Mouse (Mus musculus): ENCODE data around the gene Larp4b.
A peak's percentile ranks its signal among the peaks of the same experiment; 100 is the strongest.
"Not testable (repeated sequence)": the region's sequence is repeated elsewhere in the genome, so short reads cannot be mapped to it uniquely, and the experiment has no call there.

The Larp4b gene

DNA sequence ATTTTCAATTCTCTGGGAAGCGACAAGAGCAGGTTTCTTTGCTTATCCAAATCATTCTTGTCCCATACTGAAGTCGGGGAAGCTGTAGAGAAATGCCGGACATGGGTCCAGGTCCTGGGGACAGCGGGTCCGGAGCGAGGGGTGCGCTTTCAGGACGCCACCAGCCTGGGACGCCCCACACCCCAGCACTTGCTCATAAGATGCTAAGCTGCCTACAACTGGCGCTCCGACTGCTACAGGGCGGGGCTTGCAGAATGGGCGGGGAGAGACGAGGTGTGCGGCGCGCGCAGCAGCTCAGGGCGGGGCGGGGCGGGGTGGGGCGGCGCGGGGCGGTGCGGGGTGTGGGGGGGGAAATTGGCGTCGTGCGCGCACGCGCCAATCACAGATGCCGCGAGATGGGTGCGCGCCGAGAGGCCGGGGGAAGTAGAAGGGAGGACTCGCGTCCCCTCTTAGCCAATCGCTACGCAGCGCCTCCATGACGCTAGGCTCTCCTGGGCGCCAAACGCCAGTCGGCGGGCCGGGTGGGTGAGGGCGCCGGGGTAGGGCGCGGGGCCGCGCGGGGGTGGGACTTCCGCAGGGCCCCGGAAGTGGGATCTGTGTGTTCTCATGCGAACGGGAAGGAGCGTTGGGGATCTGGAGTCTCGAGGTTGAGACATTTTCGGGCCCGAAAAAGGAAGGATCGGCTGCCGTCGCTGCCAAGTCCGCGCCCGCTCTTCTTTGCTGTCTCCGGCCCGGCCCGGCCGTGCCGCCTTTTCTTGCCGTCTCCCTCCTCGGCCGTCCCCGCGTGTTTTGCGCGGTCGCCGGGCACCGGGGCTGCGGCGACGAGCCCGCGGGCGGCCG is at the start of gene Larp4b:
Larp4b (plus strand) TSS at position 566 of the 840 bp plus-strand sequence.
- peak; percentile 97 to 98 for DNase-seq

DNA sequence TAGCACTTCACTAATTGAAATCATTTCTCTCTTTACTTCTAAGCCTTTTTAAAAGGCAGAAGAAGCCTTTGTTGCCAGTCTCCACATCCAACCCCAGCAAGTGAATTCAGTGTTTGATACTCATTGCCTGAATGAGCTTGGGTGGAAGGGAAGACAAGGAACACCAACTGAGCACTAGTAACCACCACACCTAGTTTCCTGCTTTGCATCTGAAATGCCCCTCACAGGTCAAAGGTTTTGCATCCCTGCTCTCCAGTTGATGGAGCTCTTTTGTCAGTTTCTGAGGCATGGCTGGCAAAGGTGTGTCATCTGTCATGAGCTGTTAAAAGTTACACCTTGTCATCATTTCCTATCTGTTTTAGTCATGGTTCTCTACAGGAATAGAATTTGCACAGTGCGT is 49.0 kb upstream of the Larp4b start:
- DNase-seq: no peak

DNA sequence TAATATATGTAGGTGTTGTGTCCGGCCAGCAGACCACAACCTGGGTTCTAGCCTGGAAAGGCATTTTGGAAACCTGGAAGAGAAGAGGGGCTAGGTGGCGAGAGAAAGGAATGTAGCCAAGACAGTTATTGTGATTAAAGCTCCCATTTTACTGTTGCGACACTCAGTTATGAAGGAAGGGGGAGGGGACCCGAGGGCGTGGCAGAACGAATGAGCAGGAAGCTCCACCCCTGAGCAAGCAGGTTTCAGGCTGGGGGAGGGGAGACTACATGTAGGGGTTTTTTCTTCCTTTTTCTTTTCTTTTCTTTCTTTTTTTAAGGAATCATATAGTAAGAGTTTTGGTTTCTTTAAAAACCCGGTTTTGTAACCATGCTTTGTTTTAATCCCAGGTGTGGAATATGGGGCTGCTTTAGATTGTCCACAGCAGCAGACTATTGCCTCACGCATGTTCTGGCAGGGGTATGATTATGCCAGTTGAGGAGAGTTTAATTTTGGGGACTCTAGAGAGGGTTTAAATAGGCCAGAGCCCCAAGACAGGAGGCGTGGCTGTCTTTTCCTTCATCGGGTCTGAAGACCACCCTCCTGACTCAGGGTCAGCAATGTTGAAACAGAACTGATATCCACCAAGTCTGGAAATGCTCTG is 41.5 kb upstream of the Larp4b start:
- not testable (repeated sequence) for DNase-seq

DNA sequence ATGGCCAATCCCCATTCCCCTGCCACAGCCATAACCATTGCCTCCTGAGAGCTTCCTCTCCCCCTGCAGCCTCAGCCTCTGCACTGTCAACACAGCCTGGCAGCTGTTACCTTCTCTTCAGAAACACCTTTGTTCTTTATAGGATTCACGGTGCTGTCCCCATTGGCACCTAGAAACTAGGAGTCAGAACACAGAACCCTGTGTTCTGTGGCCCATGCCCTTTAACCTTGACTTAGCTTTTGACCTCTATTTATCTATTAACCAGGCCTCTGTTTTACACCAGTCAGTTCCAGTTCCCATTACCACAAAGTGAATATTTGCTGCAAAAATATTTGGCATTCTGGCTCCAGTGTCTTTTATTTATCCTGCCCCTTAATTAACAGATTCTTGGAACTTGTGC is 36.4 kb upstream of the Larp4b start:
- no peak for DNase-seq

DNA sequence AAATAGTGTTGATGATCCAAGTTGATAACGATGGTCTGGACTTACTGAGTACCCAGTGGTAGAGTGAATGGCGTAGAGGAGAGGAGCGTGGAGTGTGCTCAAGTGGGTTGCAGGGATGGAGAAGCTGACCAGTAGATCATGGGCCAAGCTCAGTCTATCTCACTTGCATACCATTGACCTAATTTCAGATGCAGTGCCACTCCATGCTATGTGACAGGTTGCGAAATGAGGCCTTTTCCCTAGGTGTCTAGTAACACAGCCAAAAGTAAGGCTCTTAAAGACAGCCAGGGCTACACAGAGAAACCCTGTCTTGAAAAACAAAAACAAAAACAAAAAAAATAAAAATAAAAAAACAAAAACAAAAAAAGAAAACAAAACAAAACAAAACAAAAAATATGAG is 35.0 kb upstream of the Larp4b start:
- peak in 1 of 2 experiments; percentile 44 for DNase-seq

DNA sequence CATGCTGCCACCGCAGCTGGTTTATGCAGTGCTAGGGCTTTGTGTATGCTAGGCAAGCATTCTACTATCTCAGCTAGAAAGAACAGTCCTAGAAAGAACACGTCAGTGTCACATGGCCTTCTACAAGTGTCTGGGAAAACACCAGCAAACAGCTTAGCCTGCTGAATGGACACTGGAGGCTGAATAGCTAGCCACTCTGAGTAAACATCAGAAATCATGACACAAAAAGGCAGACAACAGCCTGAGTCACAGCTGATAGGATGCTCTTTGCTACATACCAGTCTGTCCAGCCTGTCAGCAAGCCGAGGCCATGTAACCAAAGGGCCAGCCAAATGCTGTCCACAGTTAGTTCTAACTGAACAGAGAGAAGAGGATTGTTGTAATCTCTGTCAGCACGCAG is 32.3 kb upstream of the Larp4b start:
- no peak for DNase-seq

DNA sequence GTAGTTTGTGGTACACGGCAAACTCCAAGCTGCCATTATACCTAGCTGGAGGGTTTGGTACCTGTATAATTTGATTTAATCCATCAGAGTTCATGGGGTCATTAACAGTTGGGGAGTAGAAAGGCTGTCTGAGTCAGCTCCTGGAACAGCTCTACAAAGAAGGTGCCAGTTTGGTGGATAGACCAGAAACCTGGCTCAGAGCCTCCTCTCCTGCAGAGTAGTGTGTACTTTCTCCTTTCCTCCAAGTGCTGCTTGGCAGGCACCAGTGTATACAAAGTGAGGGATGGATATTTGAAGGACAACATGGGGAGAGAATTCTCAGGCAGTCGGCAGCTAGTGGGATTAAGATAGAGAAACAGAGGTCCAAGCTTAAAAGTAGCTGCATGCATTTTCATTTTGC is 29.5 kb upstream of the Larp4b start:
- peak; percentile 70 to 85 for DNase-seq

DNA sequence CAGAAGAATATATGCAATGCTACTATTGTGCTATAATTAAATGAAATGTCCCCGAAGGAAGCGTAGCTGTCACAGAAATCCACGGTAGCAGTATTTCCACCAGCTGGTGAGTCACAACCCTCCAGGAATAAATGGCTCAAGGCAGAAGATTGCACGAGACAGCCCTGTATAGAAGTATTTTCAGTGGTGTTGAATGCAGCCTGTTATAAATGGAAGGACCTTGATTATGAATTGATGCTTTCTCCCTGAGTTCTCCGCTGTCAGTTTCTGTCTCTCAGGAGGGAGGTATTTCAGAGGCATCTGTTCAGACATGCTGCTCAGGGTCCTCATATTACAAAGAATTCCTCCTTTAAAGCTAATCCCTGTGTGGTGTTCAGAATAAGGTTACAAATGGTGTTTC is 27.6 kb upstream of the Larp4b start:
- no peak for DNase-seq

DNA sequence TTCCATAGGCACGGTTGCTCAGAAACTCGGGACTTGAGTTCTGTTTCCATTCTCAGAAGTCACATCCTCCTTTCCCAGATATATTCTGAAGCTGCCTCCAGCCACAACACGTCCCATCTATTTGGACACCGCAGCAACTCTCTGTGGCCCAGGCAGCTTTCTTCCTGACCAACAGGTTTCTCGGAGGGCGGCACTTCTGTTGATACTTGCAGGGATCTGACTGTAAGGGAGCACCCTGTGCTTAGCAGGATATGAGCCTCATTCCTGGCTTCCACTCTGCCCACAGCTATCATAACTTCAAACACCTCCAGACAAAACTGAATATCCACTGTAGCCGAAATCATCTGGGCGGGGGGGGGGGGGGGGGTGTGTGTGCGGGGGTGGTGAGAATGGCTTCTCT is 22.7 kb upstream of the Larp4b start:
- no peak for DNase-seq

DNA sequence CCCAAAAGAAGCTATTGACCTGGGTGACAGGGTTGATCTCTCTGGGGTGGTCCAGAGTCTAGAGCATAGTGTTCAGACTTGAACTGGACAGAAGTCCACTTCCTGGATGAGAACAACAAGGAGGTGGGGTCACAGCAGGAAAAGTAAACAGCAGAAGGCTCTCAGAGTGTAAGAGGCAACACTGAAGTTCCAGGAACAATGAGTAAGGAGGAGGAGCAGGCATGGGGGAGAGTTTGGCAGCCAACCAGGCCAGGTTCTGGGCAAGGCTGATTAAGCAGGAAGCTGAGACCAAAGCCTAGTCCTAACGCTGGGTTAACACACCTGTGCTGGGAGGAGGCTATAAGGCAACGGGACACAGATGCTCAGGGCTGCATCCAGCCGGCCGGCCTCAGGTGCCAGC is 19.9 kb upstream of the Larp4b start:
- no peak for DNase-seq

DNA sequence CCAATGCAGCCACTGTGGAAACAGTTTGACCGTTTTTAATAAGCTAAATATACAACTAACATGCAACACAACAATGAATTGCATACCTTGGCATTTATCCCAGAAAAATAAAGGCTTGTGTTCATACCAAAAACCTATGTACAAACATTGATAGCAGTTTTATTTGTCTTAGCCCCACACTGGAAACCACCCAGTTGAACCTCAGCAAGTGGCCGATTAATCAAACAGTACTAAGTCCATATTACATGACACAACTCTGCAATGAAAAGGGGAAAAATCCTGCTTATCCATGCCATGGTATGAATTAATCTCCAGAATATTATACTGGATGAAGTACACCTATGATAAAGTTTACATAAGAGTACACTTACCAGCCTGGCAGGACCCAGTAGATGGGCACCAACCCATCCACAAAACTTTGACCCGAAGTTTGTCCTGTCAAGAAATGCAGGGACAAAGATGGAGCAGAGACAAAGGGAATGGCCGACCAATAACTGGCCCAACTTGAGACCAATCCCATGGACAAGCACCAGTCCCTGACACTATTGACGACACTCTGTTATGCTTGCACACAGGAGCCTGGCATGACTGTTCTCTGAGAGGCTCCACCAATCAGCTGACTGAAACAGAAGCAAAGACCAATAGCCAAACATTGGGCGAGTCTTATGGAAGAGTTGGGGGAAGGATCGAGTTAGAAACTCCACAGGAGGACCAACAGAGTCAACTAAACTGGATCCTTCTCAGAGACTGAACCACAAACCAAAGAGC is 17.7 kb upstream of the Larp4b start:
- DNase-seq: no peak

DNA sequence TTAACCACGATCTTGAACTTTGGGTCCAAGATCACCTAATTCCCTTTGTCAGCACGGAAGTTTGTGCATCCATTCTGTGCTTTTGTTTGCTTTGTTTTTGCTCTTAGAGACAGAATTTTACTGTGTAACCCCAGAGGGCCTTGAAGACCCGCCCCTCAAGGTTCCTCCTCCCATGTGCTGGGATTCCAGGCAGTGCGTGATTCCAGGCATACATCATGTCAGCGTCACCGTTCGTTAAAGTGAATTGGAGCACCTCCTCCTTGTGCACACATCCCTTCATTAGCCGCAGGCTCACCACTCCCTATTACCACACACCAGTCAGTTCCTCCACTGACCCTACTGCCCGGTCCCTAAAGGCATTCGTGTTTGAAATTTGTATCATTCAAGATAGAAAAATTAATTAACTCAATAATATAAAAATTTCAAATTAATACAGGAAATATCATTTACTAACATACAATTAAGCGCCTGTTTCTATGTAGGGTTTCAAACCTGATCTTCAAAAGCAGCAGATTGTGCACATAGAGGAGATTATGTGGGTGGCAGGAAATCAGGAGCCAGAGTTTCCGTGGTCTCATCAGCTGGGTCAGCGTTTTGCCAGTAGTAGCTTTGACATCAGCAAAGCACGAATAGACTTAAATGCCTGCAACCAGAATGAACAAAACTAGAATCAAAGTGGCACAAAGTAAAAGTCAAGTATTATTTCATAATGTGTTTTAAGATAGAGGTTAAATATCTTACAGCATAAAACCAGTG is 11.4 kb upstream of the Larp4b start:
- no peak for DNase-seq

DNA sequence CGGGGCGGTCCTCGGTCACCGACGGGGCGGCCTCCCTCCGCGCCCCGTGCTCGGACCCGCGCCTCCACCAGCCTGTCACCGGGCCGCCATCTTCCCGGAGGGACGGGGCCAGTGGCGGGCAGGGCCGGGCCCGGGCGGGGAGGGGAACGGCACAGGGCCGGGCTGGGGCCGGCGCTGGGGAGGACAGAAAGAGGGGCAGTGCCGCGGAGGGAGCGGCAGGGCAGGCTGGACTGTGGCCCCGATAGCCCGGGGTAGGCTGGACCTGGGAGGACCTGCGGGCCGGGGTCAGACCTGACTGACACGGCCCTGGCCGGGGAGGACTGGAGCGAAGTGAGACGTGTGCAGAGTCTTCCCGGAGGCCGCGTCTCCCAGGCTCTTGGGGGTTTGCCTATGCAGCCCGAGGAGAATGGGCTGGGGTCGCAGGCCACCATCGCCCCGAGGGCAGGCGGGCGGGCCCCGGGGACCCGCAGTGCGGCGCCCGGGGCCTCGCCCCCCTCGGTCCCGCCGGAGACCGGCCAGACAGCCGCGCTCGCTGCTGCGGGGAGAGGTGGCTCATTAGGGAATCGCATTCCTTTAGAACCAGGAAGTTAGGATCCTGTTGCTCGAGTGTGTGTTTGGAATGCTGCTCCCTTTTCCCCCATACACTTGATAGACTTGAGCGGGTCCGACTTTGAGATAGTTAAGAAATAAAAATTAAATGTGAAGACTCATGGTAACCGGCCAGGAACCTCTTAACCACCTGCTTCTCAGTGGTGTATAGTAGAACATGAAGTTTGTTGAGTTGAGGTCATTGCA is 702 bp downstream of the Larp4b start:
- peak in 1 of 2 experiments; percentile 57 for DNase-seq

DNA sequence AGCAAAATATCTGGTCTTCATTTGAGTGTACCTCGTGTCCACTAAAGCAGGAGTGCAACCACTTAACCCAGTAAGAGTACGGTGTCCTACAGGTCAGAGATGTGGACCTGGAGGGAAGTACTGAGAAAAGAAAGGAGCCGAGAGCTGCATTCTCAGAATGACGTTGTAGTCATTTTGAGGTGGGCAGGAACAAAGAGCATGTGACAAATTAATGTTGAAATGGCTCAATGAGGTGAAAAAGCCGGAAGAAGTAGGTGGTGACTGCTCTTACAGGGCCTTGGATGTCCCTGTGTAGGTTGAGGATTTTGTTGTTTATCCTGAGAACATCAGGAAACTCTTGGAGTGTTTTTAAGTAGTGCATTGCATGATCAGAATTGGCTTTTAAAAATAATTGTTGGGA is 5.6 kb downstream of the Larp4b start:
- DNase-seq: no peak

DNA sequence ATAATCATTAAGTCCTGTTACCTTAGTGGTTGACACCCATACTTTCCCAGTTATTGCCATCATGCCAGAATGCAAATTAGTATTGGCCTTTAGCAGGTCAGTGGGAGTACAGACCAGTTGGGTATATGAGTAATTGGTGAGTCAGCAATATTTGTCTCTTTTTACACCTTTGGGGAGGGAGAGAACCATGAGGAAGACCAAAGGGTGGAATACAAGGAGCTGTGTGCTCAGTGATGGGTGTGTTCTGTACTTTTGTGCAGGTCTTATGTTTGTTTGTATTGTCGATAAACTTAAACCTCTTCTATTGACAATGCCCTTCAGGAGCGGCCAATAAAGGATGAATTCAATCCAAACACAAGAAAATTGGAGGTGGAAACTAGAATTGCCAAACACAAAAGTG is 6.8 kb downstream of the Larp4b start:
- no peak for DNase-seq

DNA sequence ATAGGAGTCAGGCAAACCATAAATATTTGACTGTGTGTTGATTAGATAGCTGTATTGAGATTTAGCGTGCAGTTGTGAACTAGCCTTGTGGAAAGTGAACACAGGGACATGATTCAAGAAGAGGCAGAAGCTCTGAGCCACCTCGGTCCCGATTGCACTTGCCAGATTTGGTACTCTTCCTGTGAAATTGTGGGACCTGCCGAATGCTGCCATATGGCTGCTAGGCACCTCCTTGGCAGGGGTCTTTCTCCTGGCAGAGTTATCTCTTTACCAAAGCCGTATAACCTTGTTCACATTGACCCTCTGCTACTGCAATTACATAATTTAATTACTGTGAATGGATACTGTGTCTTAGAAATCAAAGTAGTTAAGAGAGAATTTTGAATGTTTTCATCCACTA is 12.6 kb downstream of the Larp4b start:
- DNase-seq: peak; percentile 20 to 53

DNA sequence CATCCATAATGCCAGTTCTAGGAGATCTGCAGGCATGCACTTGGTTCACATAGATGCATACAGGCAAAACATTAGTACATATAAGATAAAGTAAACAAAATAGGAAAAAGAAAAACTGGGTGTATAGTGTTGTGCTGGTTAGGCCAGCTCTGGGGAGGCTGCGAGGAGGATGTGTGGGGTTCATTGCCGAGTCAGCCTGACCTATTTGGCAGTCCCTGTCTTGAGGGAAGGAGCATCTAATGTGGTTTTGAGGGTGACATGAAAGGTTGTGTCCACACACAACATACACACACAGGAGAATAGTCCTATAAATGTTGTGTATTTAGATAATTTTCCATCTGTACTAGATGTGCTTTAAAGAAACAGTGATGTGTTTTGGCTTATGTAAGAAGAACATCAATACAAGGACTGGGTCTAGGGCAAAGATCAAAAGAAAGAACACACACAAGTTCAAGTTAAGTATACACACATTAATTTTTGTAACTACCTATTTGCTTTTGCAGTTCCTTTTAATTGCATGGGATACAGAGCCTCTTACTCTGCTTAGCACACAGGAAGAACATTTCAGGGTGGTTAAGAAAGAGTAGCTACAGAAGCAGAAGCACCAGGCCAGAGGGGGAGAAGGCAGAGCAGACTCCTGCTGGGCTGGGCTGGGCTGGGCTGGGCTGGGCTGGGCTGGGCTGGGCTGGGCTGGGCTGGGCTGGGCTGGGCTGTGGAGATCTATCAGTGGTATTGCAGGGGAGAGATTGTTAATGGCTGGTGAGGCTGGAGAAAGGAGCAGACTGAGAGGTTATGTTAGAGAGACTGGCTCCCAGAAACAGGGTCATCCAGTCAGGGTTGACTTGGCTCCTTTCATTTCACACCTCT is 13.5 kb downstream of the Larp4b start:
- DNase-seq: no peak

DNA sequence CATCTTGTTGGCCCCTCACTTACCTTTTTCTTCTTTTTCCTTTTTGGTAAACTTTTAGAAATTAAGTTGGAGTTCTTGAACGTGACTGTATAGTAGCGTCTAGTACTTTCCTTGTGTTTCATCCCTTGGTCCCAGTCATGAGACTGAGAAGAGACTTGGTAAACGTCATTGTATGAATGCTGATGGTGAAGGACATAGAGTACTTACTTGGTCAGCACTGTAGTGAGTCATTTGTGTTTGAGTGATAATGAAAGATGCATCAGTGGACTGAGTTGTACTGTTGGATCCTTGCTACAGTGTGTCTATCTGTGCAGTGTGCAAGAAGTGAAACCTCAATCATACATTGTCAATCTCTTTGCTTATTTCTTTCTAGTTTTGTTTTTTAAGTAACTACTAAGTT is 20.1 kb downstream of the Larp4b start:
- DNase-seq: no peak

DNA sequence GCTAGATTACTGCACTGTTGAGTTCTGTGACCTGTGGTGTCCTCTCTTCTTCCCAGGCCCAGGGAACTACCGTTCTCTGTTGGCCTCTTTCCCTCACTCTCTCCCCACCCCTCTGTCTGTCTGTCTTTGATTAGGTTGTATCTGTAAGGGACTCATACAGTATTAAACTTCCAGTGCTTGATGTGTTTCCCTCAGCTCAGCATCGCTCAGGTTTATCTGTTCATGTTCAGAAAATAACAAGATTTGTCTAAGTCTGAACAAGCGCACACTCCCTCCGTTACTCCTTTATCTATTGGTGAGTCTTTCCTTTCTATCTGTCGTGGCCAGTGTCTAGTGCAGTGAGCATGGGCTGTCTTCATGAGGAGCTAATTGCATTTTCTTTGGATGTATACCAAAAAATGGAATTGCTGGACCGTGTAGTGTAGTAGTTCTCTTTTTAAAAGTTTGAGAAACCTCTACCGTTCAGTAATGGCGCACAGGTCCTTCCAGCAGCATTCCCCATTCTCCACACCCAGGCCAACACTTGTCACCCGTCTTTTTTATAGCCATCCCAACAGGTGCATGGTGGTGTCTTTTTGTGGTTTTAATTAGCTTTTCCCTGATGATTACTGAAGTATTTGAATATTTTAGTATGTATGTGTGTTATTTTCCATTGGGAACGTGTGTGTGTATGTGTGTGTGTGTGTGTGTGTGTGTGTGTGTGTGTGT is 27.3 kb downstream of the Larp4b start:
- no peak for DNase-seq

DNA sequence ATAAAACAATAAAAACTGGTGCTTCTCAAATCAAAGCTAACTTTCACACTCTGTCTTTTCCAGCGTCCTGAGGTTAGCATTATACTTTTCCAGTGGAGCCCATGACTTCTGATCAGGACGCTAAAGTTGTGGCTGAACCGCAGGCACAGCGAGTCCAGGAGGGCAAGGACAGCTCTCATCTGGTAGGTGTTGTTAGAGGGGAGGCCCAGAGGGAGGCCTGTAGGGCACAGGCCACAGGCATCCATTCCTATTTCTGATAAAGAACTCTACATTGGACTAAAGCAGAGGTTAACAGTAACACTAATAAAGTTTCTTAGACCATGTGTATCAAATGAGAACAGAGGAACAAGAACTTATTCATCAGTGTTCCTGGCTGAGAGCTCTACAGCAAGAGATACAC is 28.4 kb downstream of the Larp4b start:
- no peak for DNase-seq
